Mouse (Mus musculus) adrenal gland, adult (tissue): Measurements from ENCODE around the gene Ralbp1.
A peak's percentile ranks its signal among the peaks of the same experiment; 100 is the strongest.

Source experiments
- DNase-seq, 2 experiments: peaks; one replicate each; pipeline ENCODE4 v3.0.0; 2022 to 2023; ENCODE audit warnings: low spot score in 1 of 2; ENCODE audit not compliant: inconsistent age in 2 of 2

The Ralbp1 gene

DNA sequence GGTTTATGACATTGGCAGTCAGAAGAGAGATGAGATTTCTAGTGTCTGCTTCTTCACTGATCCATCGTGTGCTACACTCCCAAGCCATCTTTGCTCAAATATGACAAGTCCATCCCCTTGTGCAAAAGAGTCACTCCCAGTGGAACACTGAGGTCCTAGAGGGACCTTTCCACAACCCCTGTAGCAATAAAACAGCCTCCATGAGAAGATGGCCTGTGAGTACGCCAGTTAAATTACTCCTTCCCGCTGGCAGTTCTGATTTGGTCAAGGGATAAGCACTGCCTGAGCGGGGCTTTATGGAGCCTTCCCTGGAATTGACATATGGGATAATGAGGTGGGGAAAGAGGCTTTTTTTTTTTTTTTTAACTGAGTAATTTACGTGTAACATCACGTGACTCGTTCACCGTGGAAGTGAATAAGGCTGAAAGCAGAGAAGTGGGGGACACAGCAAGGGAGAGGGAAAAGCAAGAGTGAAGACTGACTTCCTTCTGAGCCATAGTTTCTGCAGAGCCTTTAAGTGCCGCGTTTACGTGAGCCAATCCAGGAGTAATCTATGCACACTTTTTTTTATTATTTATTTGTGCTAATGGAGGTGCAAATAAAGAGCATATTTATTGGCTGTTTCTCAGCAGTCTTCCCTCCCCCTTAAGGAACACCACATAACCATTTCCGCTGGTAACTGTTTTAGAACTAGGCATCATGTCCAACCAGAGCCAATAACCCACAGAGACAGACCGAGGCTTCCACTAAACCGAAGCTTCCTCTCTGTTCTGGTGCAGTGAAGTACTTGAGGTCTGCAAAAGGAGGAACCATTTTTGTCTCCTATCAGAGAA is at the start of gene Ralbp1:
Gene Ralbp1 (minus strand): TSS at position 102 of the 833 bp plus-strand sequence.
- DNase-seq, result peak; percentile 43 to 82

DNA sequence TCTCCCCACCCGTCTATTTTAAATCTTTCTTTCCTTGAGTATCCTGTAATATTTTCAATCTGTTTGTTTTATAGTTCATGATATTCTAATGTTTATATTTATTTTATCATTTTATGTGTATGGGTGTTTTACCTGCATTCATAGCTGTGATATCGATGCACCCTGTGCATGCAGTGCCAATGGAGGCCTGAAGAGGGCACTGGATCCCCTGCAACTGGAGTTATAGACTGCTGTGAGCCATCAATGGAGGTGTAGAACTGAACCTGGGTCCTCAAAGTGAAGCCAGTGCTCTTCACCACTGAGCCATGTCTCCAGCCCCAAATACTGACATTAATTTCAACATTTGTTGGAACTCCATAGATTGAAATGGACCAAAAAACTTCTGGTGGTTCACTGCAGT is 48.1 kb upstream of the Ralbp1 start:
- no peak for DNase-seq

DNA sequence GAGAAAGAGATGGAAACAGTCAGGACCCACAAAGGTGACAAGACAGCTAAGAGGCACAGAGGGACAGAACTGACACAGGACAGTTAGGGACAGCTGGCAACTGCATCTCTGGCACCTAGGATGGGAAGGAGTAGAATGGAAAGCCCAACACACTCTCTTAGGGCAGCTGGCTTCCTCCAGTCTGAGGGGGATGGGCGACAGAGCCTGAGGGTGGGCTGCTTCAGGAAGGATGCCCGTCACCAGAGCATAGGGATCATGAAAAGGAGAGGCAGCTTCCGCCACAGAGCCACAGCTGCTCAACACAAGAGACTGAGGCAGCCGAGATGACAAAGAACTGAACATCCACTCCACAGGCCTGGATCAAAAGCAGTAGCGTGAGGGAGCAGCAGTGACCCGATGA is 45.9 kb upstream of the Ralbp1 start:
- no peak for DNase-seq

DNA sequence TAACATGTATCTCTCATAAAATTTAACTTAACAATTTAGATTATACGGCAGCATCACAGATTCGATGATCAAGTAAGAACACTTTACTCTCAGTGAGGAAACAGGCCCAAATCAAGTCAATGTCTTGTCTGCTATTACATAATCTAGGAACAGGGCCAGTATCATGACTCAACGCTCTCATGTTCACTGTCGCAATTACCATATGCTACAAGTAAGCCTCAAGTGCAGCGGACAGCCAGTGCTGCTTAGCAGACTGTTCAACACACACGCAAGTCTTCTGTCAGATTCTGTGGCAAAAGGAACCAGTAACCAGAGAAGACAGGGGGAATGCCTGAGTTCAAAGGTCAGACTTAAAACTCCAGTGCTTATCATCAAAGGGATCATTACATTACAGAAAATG is 45.4 kb upstream of the Ralbp1 start:
- peak; percentile 73 to 94 for DNase-seq

- no peak for DNase-seq
Observed at GRCm38 (mm10) chr17:65930158-65930826, 44.7 kb upstream of the Ralbp1 start.

DNA sequence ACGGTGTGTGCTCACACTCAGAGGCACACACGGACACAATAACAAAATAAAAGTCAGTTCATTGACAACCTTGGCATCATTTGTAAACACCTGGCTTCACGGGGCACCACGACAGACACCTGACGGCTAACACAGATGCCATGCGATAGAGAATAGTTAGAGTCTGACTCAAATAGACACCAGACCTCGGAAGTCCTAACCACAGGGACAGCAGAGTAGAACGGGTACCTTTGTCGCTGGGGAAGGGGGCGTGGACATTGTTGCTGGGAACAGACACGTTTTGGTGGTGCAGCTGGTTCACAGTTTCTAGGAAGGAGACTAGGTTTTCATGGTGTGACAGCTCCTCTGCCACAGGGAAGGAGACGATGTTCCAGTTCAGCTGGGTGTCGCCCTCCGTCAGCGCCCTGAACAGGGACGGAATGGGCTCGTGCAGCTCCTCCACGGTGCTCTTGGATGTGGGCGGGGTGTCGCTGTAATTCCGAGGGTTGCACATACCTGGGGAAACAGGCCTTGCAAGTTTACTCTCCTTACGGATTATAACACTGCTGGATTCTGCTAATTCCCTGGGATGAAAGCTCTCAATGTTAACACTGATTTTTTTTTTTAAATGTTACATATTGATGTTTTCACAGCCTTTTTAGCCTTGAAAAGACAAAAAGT is 43.9 kb upstream of the Ralbp1 start:
- peak in 1 of 2 experiments; percentile 41 for DNase-seq

GRCm38 (mm10) chr17:65927077-65927476 is 41.5 kb upstream of the Ralbp1 start:
- no peak for DNase-seq

GRCm38 (mm10) chr17:65924218-65924617 is 38.6 kb upstream of the Ralbp1 start:
- no peak for DNase-seq

DNA sequence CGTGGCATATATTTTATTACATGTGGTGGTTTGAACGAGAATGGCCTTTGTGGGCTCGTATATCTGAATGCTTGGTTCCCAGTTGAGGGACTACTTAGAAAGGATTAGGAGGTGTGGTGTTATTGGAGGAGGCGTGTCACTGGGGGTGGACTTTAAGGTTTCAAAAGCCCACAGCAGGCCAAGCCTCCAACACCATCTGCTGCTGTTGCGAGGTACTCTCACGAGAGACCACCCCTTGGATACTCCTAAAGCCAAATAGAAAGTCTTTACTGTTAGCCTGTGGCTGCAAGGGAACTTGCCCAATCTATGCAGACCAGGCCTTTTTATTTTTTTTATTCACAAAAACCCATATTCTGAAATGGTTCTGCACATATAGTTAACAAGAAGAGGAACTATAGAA is 36.4 kb upstream of the Ralbp1 start:
- DNase-seq, result no peak

GRCm38 (mm10) chr17:65919235-65919634 is 33.6 kb upstream of the Ralbp1 start:
- DNase-seq, result no peak

GRCm38 (mm10) chr17:65916135-65916668 is 30.6 kb upstream of the Ralbp1 start:
- peak; percentile 40 to 75 for DNase-seq

- no peak for DNase-seq
Observed at GRCm38 (mm10) chr17:65914083-65914482, 28.5 kb upstream of the Ralbp1 start.

DNA sequence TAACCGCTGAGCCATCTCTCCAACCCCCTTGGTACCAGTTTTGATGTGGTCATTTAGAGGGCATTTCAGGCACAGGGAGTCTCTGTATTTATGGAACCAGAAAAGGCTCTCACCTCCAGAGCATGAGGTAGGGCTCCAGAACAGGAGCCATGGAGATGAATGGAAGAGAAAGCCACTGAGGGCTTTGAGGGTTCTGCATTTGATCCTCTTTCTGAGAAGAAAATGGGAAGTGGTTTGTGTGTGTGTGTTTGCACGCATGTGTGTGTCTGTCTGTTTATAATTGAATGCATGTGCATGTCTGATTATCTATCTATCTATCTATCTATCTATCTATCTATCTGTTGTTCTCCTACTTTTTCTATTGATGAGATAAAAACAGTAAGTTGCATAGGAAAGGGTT is 26.6 kb upstream of the Ralbp1 start:
- no peak for DNase-seq

- DNase-seq, result no peak
Observed at GRCm38 (mm10) chr17:65911285-65912069, 25.9 kb upstream of the Ralbp1 start.

- DNase-seq, result no peak
Observed at GRCm38 (mm10) chr17:65908270-65908669, 22.7 kb upstream of the Ralbp1 start.

DNA sequence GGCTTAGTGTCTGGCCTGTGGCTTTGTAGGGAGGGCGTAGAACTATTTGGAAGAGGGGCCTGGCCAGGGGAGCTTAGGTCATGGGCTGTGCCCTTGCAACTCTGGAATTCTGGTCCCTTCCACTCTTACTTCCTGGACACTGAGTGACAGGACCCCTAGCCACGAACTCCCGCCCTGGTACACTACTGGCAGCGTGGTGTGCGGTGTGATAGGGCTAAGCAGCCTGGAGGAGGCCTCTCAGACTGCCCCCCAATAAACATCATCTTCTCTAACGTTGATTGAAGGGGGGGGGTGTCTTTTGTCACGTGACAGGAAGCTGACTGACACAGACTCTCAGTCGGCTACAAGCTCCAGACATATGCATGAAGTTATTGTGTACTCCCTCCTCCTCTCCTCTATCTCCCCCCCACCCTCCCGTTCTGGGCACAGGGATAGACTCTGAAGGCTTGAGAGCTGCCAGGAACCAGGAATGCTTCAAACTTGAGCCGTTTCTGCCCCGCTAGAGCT is 21.4 kb upstream of the Ralbp1 start:
- DNase-seq, result no peak

GRCm38 (mm10) chr17:65906313-65906894 is 20.8 kb upstream of the Ralbp1 start:
- no peak for DNase-seq

DNA sequence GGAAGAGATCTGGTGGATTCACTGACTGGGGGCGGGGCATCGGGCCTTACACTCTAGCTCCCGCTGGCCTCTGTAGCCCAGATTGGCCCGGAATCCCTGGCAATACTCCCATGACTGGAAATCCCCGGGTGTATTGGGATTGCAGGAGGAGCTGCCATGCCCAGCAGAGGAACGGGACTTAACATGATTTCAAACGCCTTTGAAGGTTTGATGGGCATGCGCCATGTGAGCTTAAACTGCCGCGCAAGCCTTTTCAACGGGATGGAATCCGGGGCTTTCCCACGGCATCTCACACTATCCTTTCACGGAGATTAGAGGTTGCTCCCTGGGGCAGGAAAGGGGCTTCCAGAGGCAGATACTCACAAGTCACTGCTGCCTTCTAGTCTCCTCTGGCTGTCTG is 19.6 kb upstream of the Ralbp1 start:
- DNase-seq, result no peak

GRCm38 (mm10) chr17:65903826-65904225 is 18.2 kb upstream of the Ralbp1 start:
- no peak for DNase-seq

- no peak for DNase-seq
Observed at GRCm38 (mm10) chr17:65903011-65903410, 17.4 kb upstream of the Ralbp1 start.
